Mouse (Mus musculus) forebrain, postnatal 0 days (tissue): ENCODE data around the gene Pik3ca. TPM values are rescaled to one million over a fixed set of nuclear protein-coding genes. Genes with fewer than 3 reads are reported as not detected.
A peak's percentile ranks its signal among the peaks of the same experiment; 100 is the strongest.

Experiments used
- ATAC-seq: fragments of 200-750 bp; cut with Nextera tagmentation; 2 replicates; pipeline ENCODE4 v1.8.0; 2017; ENCODE audit warnings: mild to moderate bottlenecking, moderate library complexity
- DNase-seq: peaks from one replicate; pipeline ENCODE4 v3.0.0-alpha.2; 2015
- H3K27ac ChIP-seq: fragments of 300-500 bp; sonication (generic); 2 replicates; pipeline ENCODE4 v1.5.1; 2014; ENCODE audit warnings: low read depth, mild to moderate bottlenecking, antibody characterized with exemption, low read length, moderate library complexity, mixed read lengths
- H3K27me3 ChIP-seq: fragments of 300-500 bp; sonication (generic); 2 replicates; pipeline ENCODE4 v1.6.1; 2014; ENCODE audit warnings: mild to moderate bottlenecking, low read length, mixed read lengths; ENCODE audit not compliant: insufficient read depth
- H3K36me3 ChIP-seq: fragments of 300-500 bp; sonication (generic); 2 replicates; pipeline ENCODE4 v1.6.1; 2014; ENCODE audit warnings: mild to moderate bottlenecking, moderate library complexity; ENCODE audit not compliant: insufficient read depth
- H3K4me1 ChIP-seq: fragments of 300-500 bp; sonication (generic); 2 replicates; pipeline ENCODE4 v1.6.1; 2014; ENCODE audit warnings: antibody characterized with exemption; ENCODE audit not compliant: insufficient read depth
- H3K4me2 ChIP-seq: fragments of 300-500 bp; sonication (generic); 2 replicates; pipeline ENCODE4 v1.6.1; 2014; ENCODE audit warnings: low read depth, mild to moderate bottlenecking, moderate library complexity
- H3K4me3 ChIP-seq: fragments of 300-500 bp; sonication (generic); 2 replicates; pipeline ENCODE4 v1.5.1; 2014; ENCODE audit warnings: low read depth, low read length, mixed read lengths
- H3K9ac ChIP-seq: fragments of 300-500 bp; sonication (generic); 2 replicates; pipeline ENCODE4 v1.6.1; 2014; ENCODE audit warnings: mild to moderate bottlenecking
- H3K9me3 ChIP-seq: fragments of 300-500 bp; sonication (generic); 2 replicates; pipeline ENCODE4 v1.6.1; 2016; ENCODE audit warnings: low read length
- CTCF ChIP-seq: sonication (generic); IDR thresholded peaks from 2 replicates; pipeline ENCODE4 v1.5.1; 2016; ENCODE audit warnings: antibody characterized with exemption, control low read depth, low read depth
- WGBS: fragments of 180-500 bp; shearing (Covaris S2); extraction: QIAGEN DNeasy Blood & Tissue Kit; methylation state at CpG from one replicate; pipeline ENCODE4 v1.1.7; 2014; 5-methylcytosine and 5-hydroxymethylcytosine counted together
- polyA plus RNA-seq: library from polyadenylated mRNA; unstranded; fragments of >200 nt; fragmentation: Nextera tagmentation; extraction: Ambion mirVana; gene quantifications from 2 replicates; pipeline ENCODE4 v1.2.1, GENCODE M21; 2015
- total RNA-seq: library from RNA; depleted of rRNA; stranded (reverse); fragments of >200 nt; gene quantifications from 2 replicates; pipeline ENCODE4 v1.2.3, GENCODE M21; 2014

Gene Pik3ca
- total and polyA plus RNA-seq, 2 experiments from 2014 or later, result 8.0 to 55.4 TPM

DNA sequence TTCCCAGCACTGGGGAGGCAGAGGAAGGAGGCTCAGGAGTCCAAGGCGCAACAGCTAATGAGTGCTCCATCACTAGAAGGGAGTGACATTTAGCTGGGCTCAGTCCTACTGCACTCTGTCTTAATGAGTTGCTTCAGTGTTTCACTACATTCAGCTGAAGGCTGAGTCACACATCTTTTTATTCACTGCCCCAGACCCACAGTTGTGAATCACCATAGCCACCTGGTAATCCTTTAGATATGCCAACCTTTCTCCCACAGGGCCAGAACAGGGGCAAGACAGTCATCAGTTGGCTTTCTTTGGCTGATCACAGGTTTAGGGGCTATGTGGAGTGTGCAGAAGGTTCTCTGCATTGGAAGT, 99.2 kb downstream of the Pik3ca start:
- no peaks in the 10 kb centered on the region for H3K36me3 ChIP-seq
- ATAC-seq, result no peak

DNA sequence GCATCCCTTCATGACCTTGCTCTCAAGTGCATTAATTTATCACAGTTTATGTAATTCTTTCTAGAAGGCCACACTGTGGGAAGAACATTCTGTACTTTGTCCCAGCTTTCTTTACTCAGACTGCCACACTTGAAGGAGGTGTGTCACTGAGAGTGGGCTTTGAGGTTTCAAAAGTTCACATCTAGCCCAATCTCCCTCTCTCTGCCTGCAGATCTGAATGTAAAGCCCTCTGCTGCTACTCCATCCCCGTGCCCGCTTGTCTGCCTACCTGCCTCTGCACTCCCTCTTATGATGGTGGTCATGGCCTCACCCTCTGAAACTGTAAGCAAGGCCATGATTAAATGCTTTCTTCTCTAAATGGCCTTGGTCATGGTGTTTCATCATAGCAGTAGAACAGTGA, 102.9 kb downstream of the Pik3ca start:
- Histone ChIP-seq H3K27ac (no peak overlapping the region), H3K4me3 (no peak overlapping the region), H3K27me3 (no peaks in the 10 kb centered on the region), H3K4me1 (no peaks in the 10 kb centered on the region), H3K4me2 (no peak overlapping the region), H3K36me3 (no peaks in the 10 kb centered on the region), H3K9me3 (no peaks in the 10 kb centered on the region), H3K9ac (no peak overlapping the region)
- no peak for DNase-seq
- WGBS, result 94% methylated on average over 2 of the region's 2 CpGs
- TF ChIP-seq CTCF, result no peak
- no peak for ATAC-seq

More for the DNA sequence above, 99.2 kb downstream of the Pik3ca start:
- Histone ChIP-seq H3K27me3 (no peaks in the 10 kb centered on the region), H3K9ac (no peak overlapping the region), H3K4me2 (no peak overlapping the region), H3K9me3 (no peaks in the 10 kb centered on the region), H3K27ac (no peak overlapping the region), H3K4me1 (no peaks in the 10 kb centered on the region), H3K4me3 (no peak overlapping the region)
- TF ChIP-seq CTCF, result no peak
- DNase-seq, result no peak
- 100% methylated on average over 1 of the region's 1 CpGs for WGBS

DNA sequence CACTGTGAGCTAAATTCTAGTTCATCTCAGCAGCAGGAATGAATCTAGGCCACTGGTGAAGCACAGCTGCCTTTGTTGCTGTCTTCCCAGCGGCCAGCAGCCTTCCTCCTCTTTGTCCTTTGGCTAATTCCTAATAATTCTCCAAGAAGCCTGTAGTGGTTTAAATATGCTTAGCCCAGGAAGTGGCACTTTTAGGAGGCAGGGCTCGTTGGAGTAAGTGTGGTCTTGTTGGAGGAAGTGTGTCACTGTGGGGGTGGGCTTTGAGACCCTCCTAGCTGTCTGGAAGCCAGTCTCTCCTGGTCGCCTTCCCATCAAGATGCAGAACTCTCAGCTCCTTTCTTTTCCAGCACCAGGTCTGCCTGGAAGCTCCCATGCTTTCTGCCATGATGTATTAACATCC, 108.4 kb downstream of the Pik3ca start:
- Histone ChIP-seq H3K4me3 (no peak overlapping the region), H3K36me3 (no peaks in the 10 kb centered on the region), H3K9me3 (no peaks in the 10 kb centered on the region), H3K9ac (no peak overlapping the region), H3K4me1 (no peaks in the 10 kb centered on the region), H3K27ac (no peak overlapping the region), H3K27me3 (no peaks in the 10 kb centered on the region), H3K4me2 (no peak overlapping the region)
- ATAC-seq, result no peak
- WGBS, result 67% methylated on average over 3 of the region's 3 CpGs
- TF ChIP-seq CTCF, result no peak
- no peak for DNase-seq

DNA sequence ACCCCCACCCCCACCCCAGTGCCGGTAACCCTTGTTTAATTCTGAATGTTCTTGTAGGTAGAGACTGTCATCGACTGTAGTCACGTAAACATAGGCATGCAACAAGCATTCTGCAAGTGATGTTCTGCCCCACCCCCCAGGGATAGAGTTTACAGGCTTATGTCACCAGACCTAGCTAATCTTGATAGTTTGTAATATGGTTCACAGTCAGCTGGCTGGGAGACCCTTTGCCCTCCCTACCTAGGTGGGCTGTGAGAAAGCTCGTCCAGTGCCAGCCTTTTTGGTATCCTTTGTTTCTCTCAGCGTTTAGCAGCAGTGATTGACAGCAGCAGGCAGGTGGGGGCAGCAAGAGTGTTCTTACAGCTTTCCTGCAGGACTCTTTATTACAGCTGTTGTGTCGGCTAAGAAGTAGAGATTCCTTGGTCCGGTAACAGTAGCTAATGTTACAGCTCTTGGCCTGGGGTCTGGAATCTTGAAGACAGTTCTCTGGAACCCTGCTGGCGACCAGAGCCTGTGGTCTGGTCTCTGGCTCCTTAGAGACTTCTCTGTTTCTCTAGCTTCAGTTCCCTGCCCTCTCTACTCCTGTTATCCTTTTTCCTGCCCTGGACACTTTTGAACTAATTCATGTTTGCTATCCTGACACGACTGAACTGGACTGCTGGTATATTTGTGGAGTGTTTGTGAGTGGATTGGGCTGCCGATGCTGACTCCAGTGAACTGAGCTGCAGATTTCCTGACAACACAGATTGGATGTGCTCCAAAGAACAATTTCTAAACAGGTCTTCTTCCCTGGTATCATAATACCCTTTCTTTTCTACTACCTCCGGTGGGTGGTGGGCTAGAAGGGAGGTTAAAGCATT, 109.1 kb downstream of the Pik3ca start:
- ATAC-seq (no peak), DNase-seq (no peak)
- WGBS, result 56% methylated on average over 11 of the region's 11 CpGs

DNA sequence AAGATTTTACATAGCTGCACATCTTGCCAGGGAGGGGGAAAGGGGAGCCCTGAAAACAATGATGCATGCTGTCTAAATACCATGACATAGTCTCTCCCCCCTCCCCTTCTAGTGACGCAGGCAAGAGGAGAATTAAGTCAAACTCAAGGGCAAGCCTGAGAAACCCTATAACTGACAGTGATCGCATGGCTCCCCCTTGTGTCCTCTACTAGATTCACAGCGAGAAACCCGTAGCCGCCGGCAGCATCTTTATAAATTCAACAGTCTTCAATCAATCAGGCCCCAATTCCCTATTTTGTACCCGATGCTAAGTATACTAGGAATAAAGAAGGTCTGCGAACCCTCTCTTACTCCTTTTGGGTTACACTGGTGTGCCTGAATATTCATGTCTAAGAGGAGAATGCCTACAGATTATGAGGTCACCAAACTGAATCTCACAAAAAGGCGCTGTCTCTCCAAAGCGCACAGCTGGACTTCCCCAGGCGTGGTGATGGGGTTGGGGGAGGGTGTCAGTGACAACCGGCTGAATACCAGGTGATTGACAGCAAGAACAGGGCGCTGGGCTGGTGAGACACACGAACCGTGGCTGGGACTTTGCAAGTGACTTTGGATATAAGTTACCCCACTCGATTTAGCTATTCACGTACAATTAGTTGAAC, 111.3 kb downstream of the Pik3ca start:
- H3K36me3 ChIP-seq, result 0 out of 2 replicates have a peak, but pooled peaks cover 3% of the 10 kb centered on the region
- H3K4me2 ChIP-seq, result peak overlapping the region; percentile 74
- DNase-seq (peak; percentile 89), ATAC-seq (peak; percentile 59)
- peak; percentile 86 for TF ChIP-seq CTCF
- no peaks in the 10 kb centered on the region for H3K27me3 ChIP-seq
- H3K4me3 ChIP-seq, result 0 out of 2 replicates have a peak overlapping the region, but pooled peaks have one; percentile 4
- no peak overlapping the region for H3K9ac ChIP-seq
- 3% methylated on average over 17 of the region's 17 CpGs for WGBS
- H3K9me3 ChIP-seq, result no peaks in the 10 kb centered on the region
- no peak overlapping the region for H3K27ac ChIP-seq
- peaks cover 16% of the 10 kb centered on the region for H3K4me1 ChIP-seq

More for the DNA sequence above, 109.1 kb downstream of the Pik3ca start:
- Histone ChIP-seq H3K27me3 (no peaks in the 10 kb centered on the region), H3K27ac (no peak overlapping the region), H3K36me3 (no peaks in the 10 kb centered on the region), H3K4me2 (no peak overlapping the region), H3K4me3 (no peak overlapping the region), H3K9me3 (no peaks in the 10 kb centered on the region), H3K4me1 (peaks cover 4% of the 10 kb centered on the region), H3K9ac (no peak overlapping the region)
- TF ChIP-seq CTCF, result no peak

DNA sequence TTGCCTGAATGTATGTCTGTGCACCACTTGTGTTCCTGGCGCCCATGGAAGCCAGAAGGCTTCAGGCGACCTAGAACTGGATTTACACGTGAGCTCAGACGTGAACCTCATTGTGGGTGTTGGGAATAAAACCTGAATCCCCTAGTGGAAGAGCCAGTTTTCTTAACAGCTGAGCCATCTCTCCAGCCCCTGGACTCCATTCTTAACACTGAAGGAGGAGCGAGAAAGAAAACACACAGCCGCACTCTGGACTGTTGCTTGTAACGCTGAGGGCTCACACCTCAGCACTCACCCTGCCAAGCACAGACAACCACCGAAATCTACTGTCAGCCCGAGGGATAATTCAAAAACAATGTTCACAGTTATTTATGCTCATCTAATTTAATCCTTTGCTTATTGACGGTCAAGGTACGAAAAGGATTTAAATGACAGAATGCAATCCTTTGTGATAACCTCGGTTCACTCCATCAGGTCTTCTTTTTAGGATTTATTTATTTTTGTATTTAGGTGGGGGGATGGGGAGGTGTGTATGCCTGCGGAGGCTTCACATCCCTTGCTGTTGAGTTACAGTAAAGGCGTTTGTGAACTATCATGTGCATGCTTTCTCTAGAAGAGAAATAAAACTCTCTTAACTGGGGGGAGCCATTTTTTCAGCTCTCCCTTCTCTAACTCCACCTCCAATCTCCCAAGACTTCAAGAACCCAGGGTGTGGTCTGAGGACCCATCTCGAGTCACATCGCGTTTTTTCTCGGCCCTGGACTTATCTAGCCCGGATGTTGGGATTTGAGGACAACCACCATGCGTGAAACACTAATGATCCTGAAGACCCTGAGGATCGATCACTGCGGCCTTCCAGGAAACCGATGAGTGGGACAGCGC, 112.3 kb downstream of the Pik3ca start, which contains the start of gene Zfp639:
TSS of gene Zfp639 (plus strand) at position 764 of the 879 bp plus-strand sequence.
- ATAC-seq (peak; percentile 60; the same call in 1 of the 2 replicates), DNase-seq (peak; percentile 46)
- WGBS, result 7% methylated on average over 24 of the region's 24 CpGs

More for the DNA sequence above, 112.3 kb downstream of the Pik3ca start, which contains the start of gene Zfp639:
- Histone ChIP-seq H3K9me3 (no peaks in the 10 kb centered on the region), H3K27ac (peak within 1 kb of the TSS; percentile 70), H3K36me3 (0 out of 2 replicates have a peak, but pooled peaks cover 3% of the 10 kb centered on the region), H3K4me3 (peak within 1 kb of the TSS; percentile 71), H3K9ac (peak within 1 kb of the TSS; percentile 96), H3K4me1 (peaks cover 16% of the 10 kb centered on the region), H3K27me3 (no peaks in the 10 kb centered on the region), H3K4me2 (peak within 1 kb of the TSS; percentile 74)
- TF ChIP-seq CTCF, result no peak
